Mouse (Mus musculus) macrophage (primary cell): Measurements from ENCODE around the gene Sema4a. TPM values are rescaled to one million over a fixed set of nuclear protein-coding genes. Genes with fewer than 3 reads are reported as not detected.
"Not testable (repeated sequence)": the region's sequence is repeated elsewhere in the genome, so short reads cannot be mapped to it uniquely, and the experiment has no call there.

Experiments used
- H3K27ac ChIP-seq: fragments of 350-480 bp; formaldehyde crosslinking; 2 replicates; pipeline ENCODE4 v1.9.0; 2021
- H3K36me3 ChIP-seq: fragments of 350-480 bp; formaldehyde crosslinking; 2 replicates; pipeline ENCODE4 v1.9.0; 2021; ENCODE audit errors: inconsistent target
- H3K4me3 ChIP-seq: fragments of 350-480 bp; formaldehyde crosslinking; 2 replicates; pipeline ENCODE4 v1.9.0; 2021; ENCODE audit errors: inconsistent target
- H3K79me2 ChIP-seq: fragments of 350-480 bp; formaldehyde crosslinking; 2 replicates; pipeline ENCODE4 v1.9.0; 2021; ENCODE audit errors: inconsistent target
- WGBS: methylation state at CpG from one replicate; pipeline ENCODE4 v1.1.7; 2026; ENCODE audit warnings: inconsistent platforms; ENCODE audit not compliant: missing documents; 5-methylcytosine and 5-hydroxymethylcytosine counted together
- polyA plus RNA-seq: library from polyadenylated mRNA; stranded (reverse); fragments of 250-400 nt; gene quantifications from 3 replicates; pipeline ENCODE4 v1.2.4, GENCODE M21; 2018; ENCODE audit warnings: inconsistent platforms

The Sema4a gene
- polyA plus RNA-seq, 1 experiment from 2014 or later, result 7.3 TPM

DNA sequence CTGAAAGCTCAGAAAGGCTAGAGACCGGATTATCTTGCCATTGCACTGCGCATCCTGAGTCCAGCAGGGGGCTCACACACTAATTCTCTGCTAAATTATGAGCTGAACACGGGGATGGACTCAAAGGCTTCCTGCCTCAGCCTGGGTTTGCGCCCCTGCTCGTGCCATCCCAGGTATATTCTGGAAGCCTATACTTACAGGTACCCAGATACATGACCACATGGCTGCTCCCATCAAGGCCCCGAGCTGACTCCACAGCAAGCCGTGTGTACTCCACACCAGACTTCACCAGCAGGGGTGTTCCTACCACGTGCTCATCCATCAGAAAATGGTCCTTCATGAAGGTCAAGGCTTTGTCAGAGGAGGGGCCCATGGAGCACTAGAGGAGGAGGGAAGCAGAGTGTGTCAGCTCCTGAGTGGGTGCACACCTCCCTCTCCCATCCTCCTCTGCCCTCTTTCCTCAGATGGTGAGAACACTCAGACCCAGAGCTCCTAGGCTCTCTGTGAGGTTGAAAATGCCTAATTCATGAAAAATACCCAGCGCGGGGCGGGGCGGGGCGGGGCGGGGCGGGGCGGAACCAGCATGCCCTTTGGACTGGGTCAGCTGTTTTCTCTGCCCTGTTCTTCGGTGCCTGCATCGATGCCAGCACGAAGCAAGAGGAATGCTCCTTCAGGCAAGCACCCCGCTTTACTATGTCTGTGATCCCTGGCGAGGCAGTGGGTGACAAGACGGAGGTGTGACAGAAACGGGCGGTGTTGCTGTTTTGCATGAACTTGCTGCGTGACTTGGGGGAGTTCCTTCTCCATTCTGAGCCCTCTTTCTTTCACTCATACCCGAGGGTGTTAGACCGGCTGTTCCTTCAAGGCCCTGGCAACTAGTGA, 20.2 kb downstream of the Sema4a start:
- Histone ChIP-seq H3K27ac (peak overlapping the region; percentile 55), H3K79me2 (no peaks in the 10 kb centered on the region; the same call in 1 of the 2 replicates), H3K4me3 (peak overlapping the region; percentile 23), H3K36me3 (peaks cover 21% of the 10 kb centered on the region)
- 10% methylated on average over 27 of the region's 27 CpGs for WGBS

DNA sequence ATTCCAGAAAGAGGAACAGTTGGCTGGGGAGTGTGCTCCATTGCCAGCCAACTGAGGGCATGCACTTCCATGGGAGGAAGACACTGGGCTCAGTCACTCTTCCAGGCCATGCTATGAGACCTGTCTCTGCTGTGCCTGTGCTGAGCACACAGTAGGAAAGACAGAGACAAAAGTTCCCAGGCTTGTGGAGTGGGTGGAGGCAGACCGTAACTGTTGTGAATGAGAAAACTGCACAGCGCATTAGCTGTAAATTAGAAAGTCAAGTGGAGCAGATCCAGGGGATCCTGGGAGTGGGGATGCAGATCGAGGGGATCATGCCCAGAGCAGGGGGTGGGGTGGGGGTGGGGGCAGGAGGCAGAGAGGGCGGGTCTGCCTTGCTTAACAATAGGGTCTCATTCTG, 21.4 kb downstream of the Sema4a start:
- no peaks in the 10 kb centered on the region; the same call in 1 of the 2 replicates for H3K79me2 ChIP-seq
- no peak overlapping the region for H3K27ac ChIP-seq
- peaks cover 28% of the 10 kb centered on the region for H3K36me3 ChIP-seq
- WGBS, result 82% methylated on average over 4 of the region's 4 CpGs
- no peak overlapping the region for H3K4me3 ChIP-seq

DNA sequence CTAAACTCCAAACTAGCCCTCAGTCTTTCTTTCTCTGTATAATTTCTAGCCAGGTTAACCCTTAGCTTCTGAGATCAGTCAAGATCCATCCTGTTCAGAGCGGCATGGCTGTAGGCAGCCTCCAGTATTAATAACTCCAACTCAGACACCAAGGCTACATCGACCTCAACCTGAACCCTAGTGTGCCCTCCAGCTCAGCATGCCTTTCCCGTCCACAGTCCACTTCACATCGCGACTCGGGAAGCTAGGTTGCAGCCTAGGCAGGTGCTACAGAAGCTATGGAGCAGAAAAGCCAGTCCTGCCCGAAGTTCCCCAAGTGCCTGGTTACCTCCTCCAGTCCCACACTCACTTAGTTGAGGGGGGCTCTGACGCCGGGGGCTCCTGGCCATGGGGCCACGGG, 23.5 kb downstream of the Sema4a start:
- H3K36me3 ChIP-seq, result peaks cover 28% of the 10 kb centered on the region
- 91% methylated on average over 10 of the region's 10 CpGs for WGBS
- no peak overlapping the region for H3K4me3 ChIP-seq
- no peaks in the 10 kb centered on the region; the same call in 1 of the 2 replicates for H3K79me2 ChIP-seq
- H3K27ac ChIP-seq, result no peak overlapping the region

DNA sequence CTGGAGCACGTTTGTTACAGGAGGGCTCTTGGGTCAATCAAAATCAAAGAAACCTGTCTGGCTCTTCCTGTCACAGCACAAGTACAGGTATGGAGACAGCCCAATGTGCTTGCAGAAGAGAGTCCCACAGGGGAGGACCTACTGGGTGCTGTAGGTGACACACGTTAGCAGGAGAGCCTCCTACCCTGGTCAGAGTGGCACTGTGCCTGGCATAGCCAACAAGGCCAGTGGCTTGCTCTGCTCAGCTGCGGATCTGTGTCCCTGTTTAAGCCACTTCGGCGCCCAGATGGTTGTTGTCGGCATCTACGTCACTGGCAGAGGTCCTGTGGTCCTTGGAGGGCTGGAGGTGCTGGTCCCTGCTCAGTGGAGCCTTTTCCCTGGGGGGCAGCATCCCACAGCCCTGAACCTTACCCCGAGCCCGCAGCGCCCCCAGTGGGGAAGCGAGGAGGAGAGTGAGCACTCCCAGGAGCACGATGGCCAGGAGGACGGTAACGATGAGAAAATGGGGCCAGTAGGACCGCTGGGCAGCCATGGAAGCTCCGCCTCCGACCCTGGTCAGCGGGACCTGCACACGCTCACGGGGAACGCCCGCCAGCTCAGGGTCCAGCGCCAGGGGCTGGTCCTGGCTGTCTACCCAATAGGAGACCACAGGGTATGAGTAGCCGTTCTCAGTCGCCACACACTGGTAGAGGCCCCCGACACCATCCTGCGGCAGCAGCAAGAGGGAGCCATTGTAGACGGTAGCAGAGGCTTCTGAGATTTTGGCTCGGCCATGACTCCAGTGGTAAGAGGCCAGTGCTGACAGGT, 24.4 kb downstream of the Sema4a start:
- H3K36me3 ChIP-seq, result peaks cover 28% of the 10 kb centered on the region
- H3K4me3 ChIP-seq, result no peak overlapping the region
- 53% methylated on average over 29 of the region's 29 CpGs for WGBS

DNA sequence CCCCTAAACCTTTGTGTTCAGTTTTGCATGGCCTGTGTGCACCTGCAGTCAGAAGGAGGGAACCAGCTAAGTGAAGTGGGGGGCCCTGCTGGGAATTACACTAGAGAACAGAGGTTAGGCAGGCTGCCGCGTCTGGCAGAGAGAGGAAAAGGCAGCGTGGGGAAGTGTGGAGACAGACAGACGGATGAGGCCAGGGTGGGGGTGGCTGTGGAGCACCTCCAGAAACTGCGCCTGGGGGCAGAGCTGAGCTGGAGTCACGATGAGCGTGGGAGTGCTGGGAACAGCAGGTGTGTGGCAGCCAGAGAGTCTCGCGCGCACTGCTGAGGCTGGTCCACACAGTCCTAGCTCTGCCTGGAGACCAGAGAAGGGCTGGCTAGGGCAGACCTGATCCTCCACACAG, 25.5 kb downstream of the Sema4a start:
- Histone ChIP-seq H3K27ac (no peak overlapping the region), H3K4me3 (no peak overlapping the region), H3K79me2 (no peaks in the 10 kb centered on the region), H3K36me3 (peaks cover 28% of the 10 kb centered on the region)
- WGBS, result 77% methylated on average over 10 of the region's 10 CpGs

More for the DNA sequence above, 24.4 kb downstream of the Sema4a start:
- Histone ChIP-seq H3K79me2 (no peaks in the 10 kb centered on the region; the same call in 1 of the 2 replicates), H3K27ac (no peak overlapping the region)

DNA sequence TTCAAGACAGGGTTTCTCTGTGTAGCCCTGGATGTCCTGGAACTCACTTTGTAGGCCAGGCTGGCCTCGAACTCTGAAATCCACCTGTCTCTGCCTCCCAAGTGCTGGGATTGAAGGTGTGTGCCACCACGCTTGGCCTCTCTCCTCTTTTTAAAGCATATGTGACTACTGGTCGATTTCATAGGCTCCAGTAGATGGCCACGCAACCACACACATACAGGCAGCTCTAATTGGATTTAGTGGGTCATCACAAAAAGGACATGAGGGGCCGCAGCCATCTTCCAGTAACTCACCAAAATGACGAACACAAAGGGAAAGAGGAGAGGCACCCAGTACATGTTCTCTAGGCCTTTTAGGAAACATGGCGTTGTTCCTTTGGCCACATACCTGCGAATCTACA, 32.3 kb downstream of the Sema4a start:
- not testable (repeated sequence) for H3K36me3 ChIP-seq, H3K4me3 ChIP-seq, H3K27ac ChIP-seq
- H3K79me2 ChIP-seq, result peaks cover 13% of the 10 kb centered on the region
- 88% methylated on average over 8 of the region's 8 CpGs for WGBS

- H3K79me2 ChIP-seq, result peaks cover 25% of the 10 kb centered on the region
- no peak overlapping the region for H3K4me3 ChIP-seq
- no peaks in the 10 kb centered on the region for H3K36me3 ChIP-seq
- H3K27ac ChIP-seq, result no peak overlapping the region
- WGBS, result 71% methylated on average over 4 of the region's 4 CpGs
Observed at GRCm38 (mm10) chr3:88427342-88427905, 33.6 kb downstream of the Sema4a start.

- Histone ChIP-seq H3K27ac (peak overlapping the region; percentile 17; the same call in 1 of the 2 replicates), H3K36me3 (peaks cover 4% of the 10 kb centered on the region; the same call in 1 of the 2 replicates), H3K4me3 (no peak overlapping the region), H3K79me2 (peaks cover 41% of the 10 kb centered on the region)
- 80% methylated on average over 9 of the region's 10 CpGs for WGBS
Observed at GRCm38 (mm10) chr3:88425708-88426420, 35.1 kb downstream of the Sema4a start.

DNA sequence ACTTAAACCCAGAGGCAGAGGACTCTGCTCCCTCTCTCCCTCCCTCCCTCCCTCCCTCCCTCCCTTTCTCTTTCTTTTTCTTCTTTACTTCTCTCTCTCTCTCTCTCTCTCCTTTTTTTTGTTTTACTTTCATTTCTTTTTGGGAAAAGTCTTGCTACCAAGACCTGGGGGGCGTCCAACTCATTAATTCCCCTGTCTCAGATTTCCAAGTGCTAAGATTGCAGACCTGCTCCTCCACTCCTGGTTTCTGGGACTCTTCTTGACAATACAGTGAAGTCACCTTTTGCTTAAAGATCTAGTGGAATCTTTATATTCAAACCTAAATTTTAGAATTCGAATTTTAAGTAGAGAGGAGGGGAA, 35.7 kb downstream of the Sema4a start:
- peaks cover 46% of the 10 kb centered on the region for H3K79me2 ChIP-seq
- H3K4me3 ChIP-seq, result peak overlapping the region; percentile 93; the same call in 1 of the 2 replicates
- 5% methylated on average over 2 of the region's 2 CpGs for WGBS
- peaks cover 10% of the 10 kb centered on the region; the same call in 1 of the 2 replicates for H3K36me3 ChIP-seq
- H3K27ac ChIP-seq, result peak overlapping the region; percentile 17; the same call in 1 of the 2 replicates

GRCm38 (mm10) chr3:88424605-88425329, 36.2 kb downstream of the Sema4a start, which contains the start of gene Slc25a44:
Gene Slc25a44 (minus strand): TSS chr3:88425139.
- Histone ChIP-seq H3K79me2 (peaks cover 51% of the 10 kb centered on the region), H3K36me3 (peaks cover 15% of the 10 kb centered on the region; the same call in 1 of the 2 replicates), H3K27ac (peak within 1 kb of the TSS; percentile 61), H3K4me3 (peak within 1 kb of the TSS; percentile 93)
- WGBS, result under 1% methylated on average over 35 of the region's 35 CpGs

DNA sequence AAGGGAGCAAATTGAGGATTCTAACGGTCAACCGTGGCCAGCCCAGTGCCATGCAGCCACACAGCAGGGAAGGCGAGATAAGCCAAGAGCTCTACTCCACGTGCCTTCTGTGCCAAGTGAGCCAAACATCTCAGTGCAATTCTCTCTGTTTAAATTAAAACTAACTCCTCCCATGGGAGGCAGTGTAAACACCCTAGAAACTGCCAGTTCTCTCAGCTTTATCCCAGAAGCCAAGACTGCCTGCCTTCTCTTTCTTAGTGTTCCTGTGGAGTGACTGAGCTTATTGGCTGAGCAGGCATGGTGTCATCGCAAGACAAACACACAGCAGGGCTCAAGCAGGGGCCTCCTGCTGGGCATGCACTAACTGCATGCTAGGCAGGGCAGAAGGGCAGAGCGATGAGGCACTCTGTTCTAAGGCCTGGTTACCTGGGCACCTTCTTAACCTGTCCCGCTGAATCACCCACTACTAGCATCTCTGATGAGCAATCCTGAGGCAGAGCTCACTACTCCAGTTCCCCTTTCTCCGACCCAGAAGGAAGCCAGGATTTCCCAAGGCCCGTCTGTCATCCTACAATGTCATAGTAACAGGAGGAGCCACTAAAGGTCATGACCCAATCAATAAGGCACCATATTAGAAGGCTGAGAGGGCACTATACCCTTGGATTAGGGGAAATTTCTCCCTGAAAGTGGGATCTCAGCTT, 38.8 kb downstream of the Sema4a start:
- Histone ChIP-seq H3K4me3 (no peak overlapping the region), H3K79me2 (peaks cover 77% of the 10 kb centered on the region), H3K36me3 (peaks cover 41% of the 10 kb centered on the region), H3K27ac (no peak overlapping the region)
- WGBS, result 65% methylated on average over 9 of the region's 9 CpGs

DNA sequence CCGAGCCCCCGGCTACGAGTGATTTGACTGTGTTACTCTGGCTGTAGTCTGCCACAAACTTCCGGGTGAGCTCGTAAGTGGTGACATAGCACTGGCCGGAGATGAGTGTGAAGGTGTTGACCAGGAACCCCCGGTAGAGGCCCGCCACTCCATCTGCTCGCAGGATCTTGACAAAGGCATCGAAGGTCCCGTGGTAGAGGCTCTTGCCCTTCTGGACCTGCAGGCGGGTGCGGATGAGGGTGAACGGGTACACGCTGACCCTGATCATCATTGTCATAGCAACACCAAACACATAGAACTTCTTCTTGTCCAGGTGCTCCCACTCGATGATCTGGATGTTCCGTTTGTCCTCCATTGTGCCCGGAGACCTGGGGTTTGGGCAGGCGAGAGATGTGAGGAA, 40.2 kb downstream of the Sema4a start:
- peaks cover 91% of the 10 kb centered on the region for H3K79me2 ChIP-seq
- no peak overlapping the region for H3K27ac ChIP-seq
- H3K4me3 ChIP-seq, result no peak overlapping the region
- H3K36me3 ChIP-seq, result peaks cover 55% of the 10 kb centered on the region
- 95% methylated on average over 19 of the region's 19 CpGs for WGBS

DNA sequence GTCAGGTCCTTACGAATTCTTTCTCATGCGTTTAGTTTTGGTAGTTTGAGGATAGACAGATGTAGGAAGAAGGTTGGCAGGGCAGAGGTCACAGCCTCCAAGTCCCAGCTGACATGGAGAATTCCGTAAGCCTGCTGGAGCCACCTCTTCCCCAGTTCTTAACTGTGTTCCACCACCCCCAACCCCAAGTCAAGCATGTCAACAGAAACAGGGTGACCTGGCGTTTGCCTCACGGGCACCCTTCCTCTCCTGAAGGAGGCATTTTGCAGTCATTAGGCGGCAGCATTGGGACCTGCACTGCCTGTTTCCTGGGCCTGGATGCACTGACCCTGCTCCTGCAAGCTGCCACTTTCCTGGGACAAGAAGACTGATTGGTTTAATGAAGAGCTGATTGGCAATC, 43.0 kb downstream of the Sema4a start:
- Histone ChIP-seq H3K79me2 (peaks cover 97% of the 10 kb centered on the region), H3K27ac (no peak overlapping the region), H3K36me3 (peaks cover 64% of the 10 kb centered on the region), H3K4me3 (no peak overlapping the region)
- 94% methylated on average over 6 of the region's 6 CpGs for WGBS
